Mouse (Mus musculus): ENCODE measurements around the gene Eci1. TPM values are rescaled to one million over a fixed set of nuclear protein-coding genes. Genes with fewer than 3 reads are reported as not detected.
A peak's percentile ranks its signal among the peaks of the same experiment; 100 is the strongest.
"Not testable (repeated sequence)": the region's sequence is repeated elsewhere in the genome, so short reads cannot be mapped to it uniquely, and the experiment has no call there.

Eci1 gene
- polyA plus RNA-seq, 1 experiment, result 48.5 TPM

DNA sequence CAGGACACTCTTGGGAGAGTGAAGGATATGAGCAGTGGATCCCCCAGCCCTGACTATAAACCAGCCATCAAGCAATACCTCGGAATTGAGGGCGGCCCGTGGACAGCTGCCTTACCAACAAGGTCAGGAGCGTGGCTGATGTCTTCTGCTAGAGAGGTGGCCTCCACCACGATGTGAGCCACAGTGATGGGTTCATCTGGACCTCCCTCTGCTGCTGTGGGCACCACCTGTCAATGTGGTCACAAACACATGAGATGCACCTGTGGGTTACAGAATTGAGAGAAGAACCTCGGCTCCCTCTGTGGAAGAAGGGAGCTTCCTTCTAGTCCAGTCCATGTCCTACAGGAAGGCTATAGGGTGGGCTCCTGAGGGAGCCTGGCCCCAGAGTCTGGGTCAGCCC lies 23.1 kb downstream of the Eci1 start:
- Histone ChIP-seq H3ac (ENCODE audit: control insufficient read depth, insufficient read length, low read depth) (no peak overlapping the region), H3K79me2 (ENCODE audit: control insufficient read depth, insufficient read depth) (peaks cover 33% of the 10 kb centered on the region), H3K4me3 (ENCODE audit: insufficient read depth, poor library complexity, severe bottlenecking) (no peak overlapping the region), H3K36me3 (ENCODE audit: control insufficient read depth, insufficient read depth) (peaks cover 34% of the 10 kb centered on the region), H3K79me3 (ENCODE audit: low read depth) (peaks cover 14% of the 10 kb centered on the region), H3K27me3 (ENCODE audit: control insufficient read depth, insufficient read depth, insufficient read length) (no peaks in the 10 kb centered on the region)
- TF ChIP-seq MAX (IDR thresholded peaks at IDR 0.05) (no peak), MYOG (IDR thresholded peaks at IDR 0.05; ENCODE audit: control insufficient read depth, extremely low read depth, insufficient read length) (no peak), USF1 (IDR thresholded peaks at IDR 0.05; ENCODE audit: low read depth) (no peak), CEBPB (IDR thresholded peaks at IDR 0.05; ENCODE audit: low read depth) (no peak), MYOD1 (IDR thresholded peaks at IDR 0.05; ENCODE audit: control insufficient read depth, insufficient read length, low read depth) (no peak)

DNA sequence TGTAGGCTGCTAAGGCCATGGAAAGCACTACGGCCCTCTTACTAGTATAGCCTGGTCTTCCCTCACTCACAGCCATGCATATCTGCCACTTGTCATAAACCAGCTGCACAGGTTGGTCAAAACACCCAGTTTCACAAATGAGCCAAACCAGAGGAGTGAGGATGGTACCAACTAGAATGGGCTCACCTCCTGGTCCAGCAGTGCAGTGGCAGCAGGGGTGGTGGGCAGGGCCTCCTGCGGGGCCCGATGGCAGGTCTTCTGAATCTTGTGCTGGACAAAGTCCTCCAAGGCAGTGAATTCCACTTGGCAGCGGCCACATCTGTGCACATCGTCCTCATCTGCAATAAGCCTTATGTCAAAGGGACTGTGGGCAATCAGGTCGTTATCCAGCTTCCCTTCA lies 24.8 kb downstream of the Eci1 start:
- Histone ChIP-seq H3K79me2 (ENCODE audit: control insufficient read depth, insufficient read depth) (peaks cover 38% of the 10 kb centered on the region), H3K36me3 (ENCODE audit: control insufficient read depth, insufficient read depth) (peaks cover 25% of the 10 kb centered on the region), H3K79me3 (ENCODE audit: low read depth) (peaks cover 17% of the 10 kb centered on the region), H3K4me3 (ENCODE audit: insufficient read depth, poor library complexity, severe bottlenecking) (no peak overlapping the region), H3K27me3 (ENCODE audit: control insufficient read depth, insufficient read depth, insufficient read length) (no peaks in the 10 kb centered on the region), H3ac (ENCODE audit: control insufficient read depth, insufficient read length, low read depth) (no peak overlapping the region)
- no peak for TF ChIP-seq MAX (IDR thresholded peaks at IDR 0.05)
- TF ChIP-seq CEBPB (IDR thresholded peaks at IDR 0.05; ENCODE audit: low read depth), result no peak
- TF ChIP-seq USF1 (IDR thresholded peaks at IDR 0.05; ENCODE audit: low read depth), result no peak
- no peak for TF ChIP-seq FOSL1 (IDR thresholded peaks at IDR 0.05; ENCODE audit: insufficient read depth, low read length, poor library complexity, severe bottlenecking)
- no peak for TF ChIP-seq MYOG (IDR thresholded peaks at IDR 0.05; ENCODE audit: control insufficient read depth, extremely low read depth, insufficient read length)
- TF ChIP-seq CTCF (IDR thresholded peaks at IDR 0.05; ENCODE audit: control insufficient read depth, insufficient read depth, insufficient read length), result no peak
- TF ChIP-seq MYOD1 (IDR thresholded peaks at IDR 0.05; ENCODE audit: control insufficient read depth, insufficient read length, low read depth), result no peak

DNA sequence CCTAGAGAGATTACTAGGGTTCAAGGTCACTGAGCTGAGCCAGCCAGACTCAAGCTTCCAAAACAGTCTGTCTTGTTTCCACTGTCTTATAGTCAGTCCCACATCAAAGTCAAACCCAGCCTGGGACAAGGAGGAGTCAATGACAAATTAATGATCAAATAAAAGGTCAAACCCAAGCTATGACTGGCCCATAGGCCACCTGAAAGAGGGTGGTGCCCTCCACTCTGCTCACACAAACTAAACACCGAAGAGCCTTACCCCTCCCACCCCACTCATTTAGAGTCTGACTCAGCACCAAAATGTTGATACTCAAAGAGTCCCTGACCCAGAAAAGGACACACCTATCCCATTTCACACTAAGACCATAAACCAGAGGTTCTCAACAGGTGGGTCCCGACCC lies 26.9 kb downstream of the Eci1 start:
- H3K4me3 ChIP-seq (ENCODE audit: insufficient read depth, poor library complexity, severe bottlenecking), result no peak overlapping the region
- no peak overlapping the region for H3ac ChIP-seq (ENCODE audit: control insufficient read depth, insufficient read length, low read depth)
- H3K27me3 ChIP-seq (ENCODE audit: control insufficient read depth, insufficient read depth, insufficient read length), result no peaks in the 10 kb centered on the region
- peaks cover 19% of the 10 kb centered on the region for H3K79me3 ChIP-seq (ENCODE audit: low read depth)
- no peak for TF ChIP-seq MAX (IDR thresholded peaks at IDR 0.05)
- no peak for TF ChIP-seq MYOD1 (IDR thresholded peaks at IDR 0.05; ENCODE audit: control insufficient read depth, insufficient read length, low read depth)
- no peak for TF ChIP-seq CTCF (IDR thresholded peaks at IDR 0.05; ENCODE audit: control insufficient read depth, insufficient read depth, insufficient read length)
- no peak for TF ChIP-seq FOSL1 (IDR thresholded peaks at IDR 0.05; ENCODE audit: insufficient read depth, low read length, poor library complexity, severe bottlenecking)
- TF ChIP-seq MYOG (IDR thresholded peaks at IDR 0.05; ENCODE audit: control insufficient read depth, extremely low read depth, insufficient read length), result no peak
- no peak for TF ChIP-seq USF1 (IDR thresholded peaks at IDR 0.05; ENCODE audit: low read depth)
- no peak for TF ChIP-seq CEBPB (IDR thresholded peaks at IDR 0.05; ENCODE audit: low read depth)
- peaks cover 17% of the 10 kb centered on the region for H3K36me3 ChIP-seq (ENCODE audit: control insufficient read depth, insufficient read depth)
- peaks cover 43% of the 10 kb centered on the region for H3K79me2 ChIP-seq (ENCODE audit: control insufficient read depth, insufficient read depth)

DNA sequence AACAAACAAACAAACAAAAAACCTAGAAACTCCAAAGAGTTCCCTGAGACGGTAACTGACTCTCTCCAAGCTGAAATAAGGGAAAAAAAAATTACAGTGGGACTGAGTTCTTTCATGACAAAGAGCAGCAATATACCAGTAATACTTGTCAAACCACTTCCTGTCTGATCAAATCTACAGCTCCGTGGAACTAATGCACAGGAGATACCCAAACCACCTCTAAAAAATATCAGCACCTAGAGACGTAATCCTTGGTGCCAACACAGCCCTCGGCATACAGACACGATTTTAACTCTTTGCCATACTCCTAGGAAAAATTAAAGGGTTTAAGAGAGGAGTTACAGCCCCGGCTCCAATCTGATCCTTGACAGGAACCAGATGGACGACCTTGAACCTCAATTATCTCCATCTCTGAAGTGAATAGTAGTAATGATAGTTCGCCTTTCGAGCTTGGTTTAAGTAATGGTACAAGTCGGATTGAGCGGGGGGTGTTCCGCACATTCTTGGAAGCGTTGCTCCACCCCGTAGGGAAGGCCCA lies 27.8 kb downstream of the Eci1 start:
- no peak overlapping the region for H3ac ChIP-seq (ENCODE audit: control insufficient read depth, insufficient read length, low read depth)
- peaks cover 43% of the 10 kb centered on the region for H3K79me2 ChIP-seq (ENCODE audit: control insufficient read depth, insufficient read depth)
- no peaks in the 10 kb centered on the region for H3K27me3 ChIP-seq (ENCODE audit: control insufficient read depth, insufficient read depth, insufficient read length)
- H3K36me3 ChIP-seq (ENCODE audit: control insufficient read depth, insufficient read depth), result peaks cover 17% of the 10 kb centered on the region
- H3K4me3 ChIP-seq (ENCODE audit: insufficient read depth, poor library complexity, severe bottlenecking), result peak overlapping the region; percentile 79
- H3K79me3 ChIP-seq (ENCODE audit: low read depth), result peaks cover 19% of the 10 kb centered on the region
- no peak for TF ChIP-seq FOSL1 (IDR thresholded peaks at IDR 0.05; ENCODE audit: insufficient read depth, low read length, poor library complexity, severe bottlenecking)
- TF ChIP-seq USF1 (IDR thresholded peaks at IDR 0.05; ENCODE audit: low read depth), result no peak
- TF ChIP-seq MAX (IDR thresholded peaks at IDR 0.05), result no peak
- TF ChIP-seq CTCF (IDR thresholded peaks at IDR 0.05; ENCODE audit: control insufficient read depth, insufficient read depth, insufficient read length), result no peak
- no peak for TF ChIP-seq MYOG (IDR thresholded peaks at IDR 0.05; ENCODE audit: control insufficient read depth, extremely low read depth, insufficient read length)
- TF ChIP-seq CEBPB (IDR thresholded peaks at IDR 0.05; ENCODE audit: low read depth), result no peak
- TF ChIP-seq MYOD1 (IDR thresholded peaks at IDR 0.05; ENCODE audit: control insufficient read depth, insufficient read length, low read depth), result no peak

DNA sequence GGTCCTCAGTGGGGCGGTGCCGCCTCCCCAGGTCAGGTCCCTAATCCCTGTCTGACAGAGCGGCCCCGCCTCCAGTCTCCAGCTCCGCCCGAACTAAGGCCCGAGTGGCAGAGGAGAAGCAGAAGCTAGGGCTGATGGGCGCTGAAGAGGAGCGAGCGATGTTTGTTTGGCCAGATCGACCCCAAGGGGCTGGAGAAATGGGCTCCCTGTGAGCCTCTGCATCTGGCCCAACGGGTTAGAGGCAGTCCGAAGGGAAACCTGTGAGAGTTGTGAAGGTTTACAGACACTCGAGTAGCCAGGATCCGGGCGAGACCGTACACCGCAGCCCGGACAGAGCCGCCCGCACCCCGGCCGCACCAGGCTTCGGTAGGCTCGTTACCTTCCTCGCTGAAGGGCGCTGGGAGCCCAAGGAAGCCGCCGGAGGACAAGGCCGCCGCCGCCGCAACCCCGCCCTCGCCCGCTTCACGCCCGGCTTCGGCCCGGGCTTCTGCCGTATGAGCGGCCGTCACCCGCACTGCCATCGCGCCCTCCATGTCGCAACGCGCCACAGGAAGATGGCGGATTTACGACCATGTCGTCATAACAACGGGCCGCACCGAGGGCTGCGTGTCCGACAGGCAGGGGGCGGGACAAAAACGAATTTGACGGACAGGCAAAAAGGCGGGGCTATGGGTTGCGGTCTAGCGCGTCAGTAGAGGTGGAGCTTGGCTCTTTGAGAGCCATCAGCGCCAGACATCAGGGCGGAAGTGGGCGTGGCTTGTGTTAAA lies 28.5 kb downstream of the Eci1 start:
- Histone ChIP-seq H3ac (ENCODE audit: control insufficient read depth, insufficient read length, low read depth) (peak overlapping the region; percentile 80), H3K36me3 (ENCODE audit: control insufficient read depth, insufficient read depth) (peaks cover 14% of the 10 kb centered on the region), H3K27me3 (ENCODE audit: control insufficient read depth, insufficient read depth, insufficient read length) (no peaks in the 10 kb centered on the region), H3K4me3 (ENCODE audit: insufficient read depth, poor library complexity, severe bottlenecking) (peak overlapping the region; percentile 79), H3K79me3 (ENCODE audit: low read depth) (peaks cover 19% of the 10 kb centered on the region), H3K79me2 (ENCODE audit: control insufficient read depth, insufficient read depth) (peaks cover 43% of the 10 kb centered on the region)
- TF ChIP-seq MAX (IDR thresholded peaks at IDR 0.05) (peak; percentile 79), CEBPB (IDR thresholded peaks at IDR 0.05; ENCODE audit: low read depth) (peak; percentile 79), FOSL1 (IDR thresholded peaks at IDR 0.05; ENCODE audit: insufficient read depth, low read length, poor library complexity, severe bottlenecking) (no peak)

DNA sequence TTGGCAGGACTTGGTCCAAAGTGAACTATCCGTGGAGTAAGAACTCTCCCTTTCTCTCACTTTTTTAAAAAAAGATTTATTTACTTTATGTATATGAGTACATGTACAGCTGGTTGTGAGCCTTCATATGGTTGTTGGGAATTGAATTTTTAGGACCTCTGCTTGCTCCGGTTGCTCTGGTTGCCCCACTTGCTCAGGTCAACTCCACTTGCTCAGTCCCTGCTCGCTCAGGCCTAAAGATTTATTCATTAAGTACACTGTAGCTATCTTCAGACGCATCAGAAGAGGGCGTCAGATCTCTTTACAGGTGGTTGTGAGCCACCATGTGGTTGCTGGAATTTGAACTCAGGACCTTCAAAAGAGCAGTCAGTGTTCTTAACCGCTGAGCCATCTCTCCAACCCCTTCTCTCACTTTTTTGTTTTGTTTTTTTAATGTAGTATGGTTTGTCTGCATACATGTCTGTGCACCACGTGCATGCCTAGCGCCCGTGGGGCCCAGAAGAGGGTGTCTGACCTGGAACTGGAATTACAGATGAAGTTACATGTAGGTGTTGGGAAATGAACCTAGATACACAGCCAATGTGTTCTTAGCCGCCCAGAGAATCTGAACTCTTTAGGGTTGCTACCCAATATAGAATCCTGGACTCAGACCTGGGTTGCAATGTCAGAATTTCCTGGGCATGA lies 29.2 kb downstream of the Eci1 start:
- not testable (repeated sequence) for H3K4me3 ChIP-seq (ENCODE audit: insufficient read depth, poor library complexity, severe bottlenecking); H3K36me3 ChIP-seq (ENCODE audit: control insufficient read depth, insufficient read depth); H3K27me3 ChIP-seq (ENCODE audit: control insufficient read depth, insufficient read depth, insufficient read length); H3ac ChIP-seq (ENCODE audit: control insufficient read depth, insufficient read length, low read depth)
- peaks cover 19% of the 10 kb centered on the region for H3K79me3 ChIP-seq (ENCODE audit: low read depth)
- H3K79me2 ChIP-seq (ENCODE audit: control insufficient read depth, insufficient read depth), result peaks cover 43% of the 10 kb centered on the region
